Mouse (Mus musculus) kidney, adult 2 months (tissue): Measurements from ENCODE around the gene Kcnj4.

Experiments used
- CTCF ChIP-seq: fragments of 200-500 bp; conservative IDR thresholded peaks from 2 replicates; pipeline ENCODE4 v1.5.1; 2011; ENCODE audit warnings: low read depth, mild to moderate bottlenecking, control low read depth, low read length, moderate library complexity, mixed read lengths; ENCODE audit not compliant: insufficient read depth, insufficient read length
- POLR2A ChIP-seq: fragments of 200-500 bp; IDR thresholded peaks from one replicate; pipeline ENCODE4 v1.6.1; 2011; ENCODE audit warnings: low read depth, low read length, control low read depth

DNA sequence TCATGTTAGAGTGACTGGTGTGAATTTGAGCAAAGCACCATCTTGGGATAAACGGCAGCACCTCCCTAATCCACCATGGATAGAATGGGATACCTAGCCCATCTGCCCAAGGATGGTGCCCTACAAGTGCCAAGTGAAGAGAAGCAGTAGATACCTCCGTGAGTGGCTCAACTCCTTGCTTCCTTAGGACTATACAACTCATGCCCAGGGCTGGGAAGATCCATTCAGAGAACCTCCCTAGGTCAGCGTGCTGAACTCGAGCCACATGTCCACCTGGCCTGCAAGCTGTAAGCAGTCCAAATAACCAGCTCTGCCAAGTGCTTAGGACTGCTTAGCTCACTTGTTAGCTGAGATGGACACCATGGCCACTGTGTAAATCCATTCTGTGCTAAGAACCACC is 22.2 kb upstream of the Kcnj4 start:
- TF ChIP-seq CTCF (no peak), POLR2A (no peak)
